Mouse (Mus musculus) MEL (cell line): ENCODE results near the gene Olfr549.

Experiments
- CTCF ChIP-seq, 3 experiments: IDR thresholded peaks in 2 of 3; conservative IDR thresholded peaks in 1 of 3; 2 replicates each; pipeline ENCODE4 v1.5.1; 2011 to 2012; ENCODE audit warnings: low read length in 3 of 3, low read depth in 2 of 3, mild to moderate bottlenecking in 2 of 3, improper control_type of control experiment in 1 of 3, inconsistent platforms in 1 of 3, mixed read lengths in 1 of 3, moderate library complexity in 1 of 3; ENCODE audit not compliant: control insufficient read depth in 1 of 3, insufficient read depth in 1 of 3, poor library complexity in 1 of 3, severe bottlenecking in 1 of 3
- TCF12 ChIP-seq: IDR thresholded peaks from 2 replicates; pipeline ENCODE4 v1.6.1; 2014; ENCODE audit warnings: low read depth, mild to moderate bottlenecking, inconsistent platforms, low read length, improper control_type of control experiment, moderate library complexity
- ZC3H11A ChIP-seq: IDR thresholded peaks from 2 replicates; pipeline ENCODE4 v1.6.1; 2012; ENCODE audit warnings: low read depth, mild to moderate bottlenecking, inconsistent platforms, low read length, improper control_type of control experiment

GRCm38 (mm10) chr7:102514144-102514543 is 35.5 kb upstream of the Olfr549 start:
- TF ChIP-seq CTCF (IDR thresholded peaks at IDR 0.05 in 2 of 3, conservative IDR thresholded peaks at IDR 0.05 in 1 of 3; ENCODE audit: control insufficient read depth in 1 of 3, insufficient read depth in 1 of 3, low read depth in 2 of 3, low read length in 3 of 3, poor library complexity in 1 of 3, severe bottlenecking in 1 of 3), result no peak
- TF ChIP-seq ZC3H11A, result no peak
- TF ChIP-seq TCF12, result no peak
